Mouse (Mus musculus): Measurements from ENCODE around the gene Cdk17.

Gene Cdk17

GRCm38 (mm10) chr10:93160807-93161510 is at the start of gene Cdk17:
Gene Cdk17 (plus strand): TSS chr10:93160875.
- DNase-seq (ENCODE audit: low spot score) = peak; percentile 53

GRCm38 (mm10) chr10:93111412-93111811 is 49.3 kb upstream of the Cdk17 start:
- DNase-seq (ENCODE audit: low spot score) = no peak

GRCm38 (mm10) chr10:93112021-93112420 is 48.7 kb upstream of the Cdk17 start:
- no peak for DNase-seq (ENCODE audit: low spot score)

GRCm38 (mm10) chr10:93113968-93114367 is 46.7 kb upstream of the Cdk17 start:
- no peak for DNase-seq (ENCODE audit: low spot score)

- no peak for DNase-seq (ENCODE audit: low spot score)
Measured at GRCm38 (mm10) chr10:93114782-93115181, 45.9 kb upstream of the Cdk17 start.

- no peak for DNase-seq (ENCODE audit: low spot score)
Measured at GRCm38 (mm10) chr10:93115743-93116142, 44.9 kb upstream of the Cdk17 start.

- no peak for DNase-seq (ENCODE audit: low spot score)
Measured at GRCm38 (mm10) chr10:93116636-93117035, 44.0 kb upstream of the Cdk17 start.

- DNase-seq (ENCODE audit: low spot score) = no peak
Measured at GRCm38 (mm10) chr10:93119809-93120208, 40.9 kb upstream of the Cdk17 start.

- DNase-seq (ENCODE audit: low spot score) = no peak
Measured at GRCm38 (mm10) chr10:93121262-93121860, 39.3 kb upstream of the Cdk17 start.

GRCm38 (mm10) chr10:93122399-93123184 is 38.1 kb upstream of the Cdk17 start:
- DNase-seq (ENCODE audit: low spot score) = no peak

GRCm38 (mm10) chr10:93123310-93123709 is 37.4 kb upstream of the Cdk17 start:
- no peak for DNase-seq (ENCODE audit: low spot score)

- DNase-seq (ENCODE audit: low spot score) = no peak
Measured at GRCm38 (mm10) chr10:93123957-93124613, 36.6 kb upstream of the Cdk17 start.

GRCm38 (mm10) chr10:93126025-93126424 is 34.6 kb upstream of the Cdk17 start:
- DNase-seq (ENCODE audit: low spot score) = no peak

- DNase-seq (ENCODE audit: low spot score) = no peak
Measured at GRCm38 (mm10) chr10:93128566-93128965, 32.1 kb upstream of the Cdk17 start.

- no peak for DNase-seq (ENCODE audit: low spot score)
Measured at GRCm38 (mm10) chr10:93129345-93129744, 31.3 kb upstream of the Cdk17 start.

GRCm38 (mm10) chr10:93129904-93130455 is 30.7 kb upstream of the Cdk17 start:
- DNase-seq (ENCODE audit: low spot score) = no peak

- DNase-seq (ENCODE audit: low spot score) = no peak
Measured at GRCm38 (mm10) chr10:93130456-93130940, 30.2 kb upstream of the Cdk17 start.

- DNase-seq (ENCODE audit: low spot score) = no peak
Measured at GRCm38 (mm10) chr10:93131865-93132566, 28.7 kb upstream of the Cdk17 start.

- DNase-seq (ENCODE audit: low spot score) = no peak
Measured at GRCm38 (mm10) chr10:93138730-93139129, 21.9 kb upstream of the Cdk17 start.

GRCm38 (mm10) chr10:93140778-93141177 is 19.9 kb upstream of the Cdk17 start:
- DNase-seq (ENCODE audit: low spot score) = no peak

GRCm38 (mm10) chr10:93142600-93143284 is 17.9 kb upstream of the Cdk17 start:
- DNase-seq (ENCODE audit: low spot score) = no peak

Measured in ovary, postnatal 14 days (tissue).